Mouse (Mus musculus) yolk sac, embryonic 10.5 days (tissue): Measurements from ENCODE around the gene Gm5416.
"Not testable (repeated sequence)": the region's sequence is repeated elsewhere in the genome, so short reads cannot be mapped to it uniquely, and the experiment has no call there.

Experiments
- DNase-seq: peaks from one replicate; pipeline ENCODE4 v3.0.0-alpha.2; 2017; ENCODE audit warnings: low spot score

The Gm5416 gene

DNA sequence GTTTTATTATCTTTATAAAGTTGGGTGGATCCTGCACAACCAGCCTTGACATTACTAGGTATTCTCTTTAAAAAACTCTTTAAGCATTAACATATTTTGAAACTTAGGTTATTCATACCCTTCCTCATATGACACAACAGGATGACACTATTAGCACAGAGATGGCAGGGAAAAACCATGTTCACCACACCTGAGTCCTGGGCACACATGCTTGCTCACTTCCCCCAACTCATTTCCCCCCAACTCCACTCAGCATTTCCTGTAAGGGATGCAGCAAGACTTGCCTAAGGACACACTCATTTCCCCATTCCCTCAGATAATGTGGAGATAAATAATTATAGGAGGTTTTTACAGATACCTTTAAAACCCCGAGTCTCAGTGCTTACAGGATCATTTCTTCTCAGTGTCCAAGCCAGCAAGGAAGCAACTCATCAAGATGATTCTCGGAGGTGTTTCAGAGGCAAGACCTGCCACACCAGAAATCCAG is at the start of gene Gm5416:
Gene Gm5416 (plus strand): TSS at position 437 of the 487 bp plus-strand sequence.
- no peak for DNase-seq

DNA sequence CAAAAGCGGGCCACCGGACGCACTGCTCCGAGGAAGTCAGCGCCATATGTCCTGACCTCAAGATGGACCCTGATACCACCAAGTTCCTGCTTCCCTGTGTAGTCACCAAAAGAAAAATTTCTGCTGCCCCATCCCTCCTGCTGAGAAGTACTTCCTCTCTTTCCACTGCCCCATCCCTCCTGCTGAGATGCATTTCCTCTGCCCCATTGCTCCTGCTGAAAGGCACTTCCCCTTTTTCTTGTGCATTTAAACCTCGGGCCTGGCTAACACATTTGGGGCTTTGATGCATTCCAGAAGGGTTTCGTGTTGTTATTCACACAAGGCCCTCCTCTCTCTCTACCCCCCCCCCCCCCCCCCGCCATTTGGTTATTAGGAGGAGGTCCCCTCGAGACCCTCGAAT is 42.4 kb upstream of the Gm5416 start:
- not testable (repeated sequence) for DNase-seq

DNA sequence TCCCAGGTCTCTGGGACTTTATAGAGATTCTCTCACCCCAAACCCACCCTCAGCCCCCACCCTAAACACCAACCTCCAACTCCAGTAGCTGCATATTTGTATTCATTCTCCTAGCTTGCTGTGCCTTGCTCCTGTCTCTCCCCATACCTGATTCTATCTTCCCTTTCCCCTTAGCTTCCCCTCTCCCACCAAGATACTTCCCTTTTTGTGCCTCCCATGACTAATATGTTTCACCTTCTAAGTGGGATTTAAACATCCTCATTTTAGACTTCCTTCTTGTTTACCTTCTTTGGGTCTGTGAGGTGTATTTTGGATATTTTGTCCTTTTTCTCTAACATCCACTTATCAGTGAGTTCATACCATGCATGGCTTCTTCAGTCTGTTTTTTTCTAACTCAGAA is 34.1 kb upstream of the Gm5416 start:
- no peak for DNase-seq

DNA sequence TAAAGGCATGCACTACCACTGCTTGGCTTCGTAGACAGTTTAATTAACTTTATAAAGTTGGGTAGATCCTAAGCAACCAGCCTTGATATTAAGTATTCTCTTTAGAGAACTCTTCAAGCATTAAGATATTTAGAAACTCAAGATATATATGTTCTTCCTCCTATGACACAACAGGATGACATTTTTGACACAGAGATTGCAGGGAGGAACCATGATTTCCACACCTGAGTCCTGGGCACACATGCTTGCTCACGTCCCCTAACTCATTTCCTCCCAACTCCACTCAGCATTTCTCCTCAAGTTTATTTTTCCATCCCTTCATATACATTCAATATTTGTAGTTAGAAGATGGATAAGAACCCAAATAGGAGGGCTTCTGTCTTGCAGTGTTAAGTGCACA is 30.3 kb upstream of the Gm5416 start:
- no peak for DNase-seq

DNA sequence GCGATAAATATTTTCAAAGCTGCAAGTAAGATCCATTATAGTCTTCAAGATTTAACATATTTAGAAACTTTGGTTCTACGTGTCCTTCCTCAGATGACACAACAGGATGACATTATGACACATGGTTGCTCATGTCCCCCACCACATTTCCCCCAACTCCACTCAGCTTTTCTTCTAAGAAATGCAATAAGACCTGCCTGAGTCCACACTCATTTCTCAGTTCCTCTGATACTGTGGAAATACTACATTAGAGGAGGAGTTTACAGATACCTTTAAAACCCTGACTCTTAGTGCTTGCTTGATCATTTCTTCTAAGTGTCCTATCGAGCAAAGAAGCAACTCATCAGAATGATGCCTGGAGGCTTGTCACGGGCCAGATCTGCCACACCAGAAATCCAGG is 26.3 kb upstream of the Gm5416 start, which contains the start of gene Gm5483:
Gene Gm5483 (plus strand): TSS at position 301 of the 400 bp plus-strand sequence.
- DNase-seq, result not testable (repeated sequence)

DNA sequence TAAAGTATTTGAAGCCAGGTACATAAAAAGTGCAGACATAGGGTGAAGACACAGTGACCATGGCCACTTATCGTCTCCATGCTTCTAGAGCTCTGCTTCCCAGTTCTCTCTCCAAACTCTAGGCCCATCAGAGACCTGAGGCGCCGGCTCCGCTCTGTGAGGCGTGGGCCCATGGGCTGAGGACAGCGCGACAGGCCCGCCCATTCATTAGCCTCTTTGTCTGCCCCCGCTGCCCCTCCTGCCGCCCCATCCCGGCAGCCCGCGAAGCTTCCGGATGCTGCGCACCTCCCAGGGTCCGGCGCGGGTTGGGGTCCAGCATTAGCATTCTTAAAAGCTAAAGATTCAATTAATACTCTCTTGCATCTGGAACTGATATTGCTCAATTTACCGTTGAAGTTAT is 11.0 kb upstream of the Gm5416 start:
- no peak for DNase-seq

DNA sequence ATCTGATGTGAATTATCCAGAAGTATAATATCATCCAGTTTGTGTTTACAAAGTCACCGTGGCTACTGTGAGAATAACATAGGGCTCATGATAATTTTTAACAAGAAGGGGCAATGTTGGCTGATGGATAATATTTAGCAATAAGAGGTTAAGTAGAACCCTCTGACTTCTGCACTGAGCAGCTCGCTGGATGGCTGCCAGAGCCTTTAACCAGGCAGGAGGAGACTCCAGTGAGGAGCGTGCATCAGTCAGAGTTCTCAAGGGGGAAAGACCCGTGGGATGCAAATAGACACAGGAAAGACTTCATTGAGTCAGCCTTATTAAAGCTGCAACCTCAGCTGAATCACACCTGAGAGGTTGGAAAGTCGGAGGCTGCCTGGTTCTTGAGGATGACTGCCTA is 6.4 kb upstream of the Gm5416 start:
- DNase-seq, result no peak

DNA sequence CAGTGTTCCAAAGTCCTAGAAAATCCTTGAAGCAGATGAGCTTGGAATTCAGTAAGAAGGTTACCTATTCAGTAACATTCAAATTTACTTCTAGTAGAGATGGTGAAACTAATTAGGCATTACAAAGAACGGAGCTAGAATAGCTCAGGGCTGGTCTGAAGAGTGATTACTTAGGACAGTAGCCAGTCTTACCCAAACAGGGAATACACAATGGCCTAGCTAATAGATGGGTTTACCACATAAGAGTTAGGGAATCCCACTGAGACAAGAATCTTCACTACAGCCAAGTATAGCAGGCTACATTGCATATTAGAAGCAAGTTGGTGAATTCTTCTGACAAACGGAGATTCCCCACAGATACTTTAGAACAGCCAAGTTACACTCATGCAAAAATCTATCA is 4.5 kb upstream of the Gm5416 start:
- not testable (repeated sequence) for DNase-seq

DNA sequence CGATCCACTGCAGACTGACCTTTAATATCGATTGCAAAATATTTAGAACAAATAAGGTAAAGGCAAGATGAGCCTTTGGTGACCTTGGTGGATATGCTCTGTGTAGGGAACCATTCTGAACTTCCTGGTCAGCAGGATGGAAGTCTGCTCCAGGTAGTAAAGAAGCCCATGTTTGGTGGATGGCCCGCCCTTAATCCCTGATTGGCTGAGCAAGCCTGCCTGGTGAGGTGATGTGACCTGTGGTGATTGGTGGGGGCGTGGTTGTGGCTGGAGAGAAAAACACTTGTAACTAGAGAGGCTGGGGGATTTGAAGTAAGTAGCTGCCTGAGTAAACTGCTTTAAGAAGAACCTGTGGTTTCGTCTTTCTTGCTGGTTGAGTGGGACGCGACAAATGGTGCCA is 11.0 kb downstream of the Gm5416 start, which contains the start of gene 2010005H15Rik:
Gene 2010005H15Rik (plus strand): TSS at position 301 of the 400 bp plus-strand sequence.
- not testable (repeated sequence) for DNase-seq

DNA sequence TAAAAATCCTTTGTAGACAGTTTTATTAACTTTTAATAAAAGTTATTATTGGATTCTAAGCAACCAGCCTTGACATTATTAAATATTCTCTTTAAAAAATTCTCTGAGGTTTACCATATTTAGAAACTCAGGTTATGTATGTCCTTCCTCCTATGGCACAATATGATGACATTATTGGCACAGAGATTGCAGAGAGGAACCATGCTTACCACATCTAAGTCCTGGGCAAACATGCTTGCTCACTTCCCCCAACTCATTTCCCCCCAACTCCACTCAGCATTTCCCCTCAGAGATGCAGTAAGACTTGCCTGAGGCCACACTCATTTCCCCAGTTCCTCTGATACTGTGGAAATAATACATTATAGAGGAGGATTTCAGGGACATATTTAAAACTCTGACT is 50.4 kb downstream of the Gm5416 start:
- DNase-seq, result not testable (repeated sequence)
